Mouse (Mus musculus): ENCODE measurements around the gene 1110051M20Rik.

The 1110051M20Rik gene

DNA sequence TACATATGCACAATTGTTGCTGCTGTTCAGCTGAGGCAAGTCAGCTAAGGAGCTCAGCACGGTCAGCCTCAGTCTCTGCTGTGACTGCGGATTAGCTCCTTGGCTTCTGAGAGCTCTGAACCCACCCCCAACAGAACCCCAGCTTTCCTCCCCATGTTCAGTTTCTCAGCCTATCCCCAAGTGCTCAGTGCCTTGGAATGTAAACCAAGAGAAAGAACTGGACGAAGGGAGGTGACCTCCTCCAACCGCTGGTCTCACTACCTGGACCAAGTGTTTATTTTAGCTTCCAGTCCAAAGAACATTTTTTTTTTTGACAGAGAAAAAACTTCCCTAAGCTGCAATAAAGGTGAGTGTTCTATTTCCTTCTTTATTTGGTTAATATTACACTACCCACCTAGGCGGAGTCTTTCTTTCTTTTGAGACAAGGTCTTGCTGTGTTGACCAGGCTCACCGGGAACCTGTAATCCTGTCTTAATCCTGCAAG is 94.5 kb downstream of the 1110051M20Rik start:
- no peak for DNase-seq (ENCODE audit: low read depth, low spot score)

DNA sequence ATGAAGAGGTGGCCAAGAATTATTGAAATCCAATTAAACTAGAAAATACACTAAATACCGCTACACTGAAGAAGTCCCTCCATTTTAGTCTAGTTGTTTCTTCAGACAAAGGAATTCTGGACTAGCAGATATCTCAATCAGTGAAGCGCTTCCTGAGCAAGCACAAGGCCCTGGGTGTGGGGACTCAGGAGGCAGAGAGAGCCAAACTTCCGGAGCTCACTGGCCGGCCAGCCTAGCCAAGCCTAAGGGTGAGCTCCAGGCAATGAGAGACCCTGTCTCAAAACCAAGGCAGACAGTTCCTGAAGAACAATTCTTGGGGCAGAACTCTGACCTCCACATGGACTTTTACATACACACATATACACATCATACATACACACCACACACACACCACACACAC is 95.6 kb downstream of the 1110051M20Rik start:
- DNase-seq (ENCODE audit: low read depth, low spot score) = no peak

DNA sequence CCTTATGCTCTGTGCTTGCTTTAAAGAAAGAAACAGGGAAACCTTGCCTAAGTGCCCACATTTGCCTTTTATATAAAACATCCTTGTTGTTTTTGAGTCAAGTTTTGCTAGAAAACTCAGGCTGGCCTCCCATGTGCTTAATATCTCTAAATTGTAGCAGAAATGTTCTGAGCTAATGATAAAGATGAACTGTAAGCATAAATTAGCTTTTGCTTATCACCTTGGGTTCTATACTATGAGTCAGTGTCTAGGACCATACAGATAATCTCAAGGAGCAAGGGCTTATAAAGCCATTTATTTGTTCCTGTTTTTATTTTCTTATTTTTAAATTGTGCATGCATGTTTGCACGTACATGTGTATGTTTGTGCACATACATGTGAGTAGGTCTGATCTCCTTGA is 98.9 kb downstream of the 1110051M20Rik start:
- DNase-seq (ENCODE audit: low read depth, low spot score) = no peak

DNA sequence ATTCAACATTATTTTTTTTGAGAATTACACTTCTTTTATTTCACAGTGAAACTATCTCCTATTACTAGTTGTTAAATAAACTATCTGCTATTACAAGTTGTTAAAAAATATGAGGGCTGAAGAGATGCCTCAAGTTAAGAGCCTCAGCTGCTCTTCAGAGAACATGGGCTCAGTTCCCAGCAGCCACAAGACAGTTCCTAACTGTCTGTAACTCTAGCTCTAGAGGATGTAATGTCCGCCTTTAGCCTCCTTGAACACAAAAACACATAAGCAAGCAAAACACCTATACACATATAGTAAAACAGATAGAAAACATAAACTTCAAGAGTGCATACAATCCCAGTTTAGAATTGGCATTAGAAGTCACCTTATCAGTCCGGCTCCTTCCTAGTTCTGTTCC is 104.9 kb downstream of the 1110051M20Rik start:
- no peak for DNase-seq (ENCODE audit: low read depth, low spot score)

DNA sequence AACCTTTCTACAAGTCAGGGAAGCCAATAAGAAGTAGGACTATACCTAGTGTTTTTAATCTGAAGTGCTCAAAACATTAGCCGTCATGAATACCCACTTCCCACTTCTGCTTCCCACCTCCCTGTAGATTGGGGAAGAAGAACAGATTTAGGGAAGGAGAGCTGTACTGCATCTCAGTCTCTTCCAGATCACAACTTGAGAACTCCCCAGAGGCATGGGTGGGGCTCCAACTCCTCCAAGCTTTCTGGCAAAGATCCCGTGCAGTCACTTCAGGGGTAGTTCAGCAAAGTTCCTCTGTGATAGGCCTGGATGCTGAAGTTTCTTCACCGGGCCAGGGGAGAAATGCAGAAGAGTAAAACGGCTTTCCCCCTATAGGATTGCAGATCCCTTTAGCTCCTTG is 109.4 kb downstream of the 1110051M20Rik start:
- no peak for DNase-seq (ENCODE audit: low read depth, low spot score)

DNA sequence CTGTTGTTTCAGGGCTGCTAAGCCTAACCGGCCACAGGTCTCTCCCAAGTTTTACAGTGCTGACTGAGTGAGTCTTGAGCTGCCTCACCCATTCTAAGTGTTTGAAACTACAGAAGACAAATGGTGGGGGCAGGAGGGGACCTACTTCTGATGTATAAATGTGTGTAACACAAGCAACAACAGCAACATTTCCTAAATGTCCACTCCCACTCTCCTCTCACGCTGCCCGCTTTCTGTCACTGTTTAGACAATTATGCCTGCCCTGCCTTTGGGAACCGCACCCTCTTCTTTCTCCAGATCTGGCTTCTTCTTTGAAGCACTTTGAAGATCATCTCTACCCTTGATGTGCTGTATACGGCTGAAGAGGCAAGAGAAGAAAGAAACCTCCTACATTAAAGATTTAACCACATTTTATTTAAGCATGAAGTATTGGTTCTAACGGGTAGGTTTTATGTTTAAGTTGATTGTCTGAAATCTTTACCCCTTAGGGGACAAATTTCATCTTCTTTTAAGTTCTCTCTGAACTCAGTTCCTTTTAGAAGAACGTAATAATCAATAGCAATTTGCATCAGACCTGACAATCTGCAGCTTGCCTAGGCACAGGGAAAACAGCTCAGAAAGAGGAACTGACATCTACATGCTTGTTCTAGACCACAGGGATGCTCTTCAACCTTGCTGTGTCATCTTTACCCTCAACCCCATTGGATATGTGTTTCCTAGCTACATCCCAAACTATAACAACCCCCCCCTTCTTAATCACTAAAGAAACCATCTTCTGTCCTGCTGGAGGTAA is 113.3 kb downstream of the 1110051M20Rik start:
- DNase-seq (ENCODE audit: low read depth, low spot score) = no peak

DNA sequence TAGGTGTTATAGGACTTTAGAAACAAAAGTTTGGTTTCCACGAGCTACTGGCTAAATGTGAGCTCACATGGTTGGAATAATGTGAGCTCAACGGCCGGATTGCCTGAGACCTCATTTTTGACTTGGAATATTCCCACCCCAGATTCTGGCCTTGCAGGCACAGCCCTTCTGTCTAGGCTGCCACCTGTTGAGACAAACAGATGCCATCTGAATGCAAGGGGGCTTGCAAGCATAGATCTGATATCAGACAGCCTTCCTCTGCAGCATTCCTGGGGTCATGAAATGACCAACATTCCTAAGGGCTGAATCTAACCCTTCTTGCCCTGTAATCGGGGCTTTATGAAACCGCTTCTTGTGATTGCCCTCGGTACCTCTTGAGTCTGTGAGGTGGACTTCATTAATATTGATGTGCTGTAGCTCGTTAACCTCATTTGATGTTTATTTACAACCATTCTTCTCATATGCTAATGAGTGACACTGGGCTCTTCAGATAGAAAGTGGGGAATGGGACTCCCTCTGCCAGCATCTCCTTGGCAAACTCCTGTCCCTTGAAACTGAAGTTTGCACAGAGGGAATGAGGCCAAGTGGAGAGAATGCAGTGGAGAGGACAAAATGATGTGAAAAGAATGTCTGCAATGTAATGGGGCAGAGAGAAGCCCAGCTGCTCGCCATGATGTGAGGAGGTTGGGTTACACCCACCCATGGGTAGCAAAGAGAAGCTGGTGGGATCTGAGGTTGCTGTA is 114.3 kb downstream of the 1110051M20Rik start:
- DNase-seq (ENCODE audit: low read depth, low spot score) = no peak

DNA sequence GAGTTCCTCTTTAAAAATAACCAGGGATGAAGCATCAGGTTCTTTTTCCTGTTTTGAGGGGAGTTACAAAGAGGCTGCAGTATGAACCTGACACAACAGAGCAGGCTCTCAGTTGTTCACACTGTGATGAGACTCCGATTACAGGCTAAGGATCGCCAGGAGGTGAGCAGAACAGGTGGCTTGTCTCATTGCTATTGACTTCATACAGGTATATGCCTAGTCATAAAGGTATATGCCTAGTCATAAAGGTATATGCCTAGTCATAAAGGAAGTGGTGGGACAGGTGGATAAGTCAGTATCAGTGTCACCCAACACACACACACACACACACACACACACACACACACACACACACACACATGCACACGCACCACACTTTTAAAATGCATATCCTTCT is 115.8 kb downstream of the 1110051M20Rik start:
- no peak for DNase-seq (ENCODE audit: low read depth, low spot score)

DNA sequence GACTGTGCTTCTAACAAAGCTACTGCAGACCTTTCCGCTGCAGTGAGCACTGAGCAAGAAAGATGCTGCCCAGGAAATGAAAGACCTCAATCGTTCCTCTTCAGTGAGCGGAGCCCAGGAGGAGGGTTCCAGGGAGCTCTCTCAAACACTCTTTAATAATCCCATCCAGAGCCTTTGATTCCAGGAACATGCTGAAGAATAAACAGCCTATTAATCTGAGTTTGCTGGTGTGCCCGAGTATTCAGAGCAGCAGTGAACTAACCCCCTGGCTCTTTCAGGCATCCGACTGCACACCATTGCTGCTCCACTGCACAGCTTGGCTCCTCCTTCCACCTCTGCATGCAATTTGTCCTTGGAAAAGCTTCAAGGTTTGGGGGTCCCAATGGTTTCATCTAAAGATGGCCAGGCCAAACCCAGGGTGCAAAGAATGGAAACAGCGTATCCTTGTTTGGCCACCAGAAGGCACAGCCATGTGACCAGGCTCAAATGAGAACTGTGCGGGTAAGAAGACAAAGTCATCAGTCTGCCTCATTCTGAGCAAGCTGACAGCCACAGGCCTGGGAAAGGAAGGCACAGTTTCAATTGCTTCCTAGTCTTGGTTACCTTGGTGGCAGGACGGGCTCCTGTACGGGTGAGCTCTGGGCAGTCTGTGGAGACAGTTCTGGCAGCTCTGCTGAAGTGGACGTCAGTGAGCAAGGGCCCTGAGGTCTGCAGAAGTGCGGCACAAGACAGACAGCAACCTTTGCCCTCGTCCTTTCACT is 116.4 kb downstream of the 1110051M20Rik start:
- DNase-seq (ENCODE audit: low read depth, low spot score) = no peak

DNA sequence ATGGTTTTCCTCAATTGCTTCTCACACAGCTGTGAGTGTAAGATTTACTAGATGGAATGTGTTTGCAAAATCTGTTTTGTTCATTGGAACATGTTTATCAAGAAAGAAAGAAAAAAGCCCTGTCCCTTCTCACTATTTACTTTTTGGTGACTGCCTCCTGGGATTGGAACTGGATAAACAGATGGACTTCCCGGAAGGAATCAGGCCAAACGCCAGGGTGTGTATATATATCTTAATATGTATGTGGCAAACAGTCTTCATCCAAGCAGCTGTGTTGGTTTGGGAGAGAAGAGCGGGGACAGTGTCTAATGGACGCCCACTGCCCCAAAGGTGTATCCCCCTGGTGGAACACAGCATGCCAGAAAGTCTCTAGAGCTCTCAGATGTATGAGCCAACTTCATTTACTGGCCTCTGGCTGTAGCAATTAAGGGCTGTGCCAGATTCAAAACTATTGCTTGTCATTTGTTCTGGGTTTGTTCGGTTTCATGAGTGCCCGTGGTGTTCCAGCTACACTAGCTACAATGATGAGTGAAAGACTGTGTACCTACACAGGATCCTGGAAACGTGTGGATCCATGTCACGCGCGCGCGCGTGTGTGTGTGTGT is 117.7 kb downstream of the 1110051M20Rik start:
- DNase-seq (ENCODE audit: low read depth, low spot score) = no peak

DNA sequence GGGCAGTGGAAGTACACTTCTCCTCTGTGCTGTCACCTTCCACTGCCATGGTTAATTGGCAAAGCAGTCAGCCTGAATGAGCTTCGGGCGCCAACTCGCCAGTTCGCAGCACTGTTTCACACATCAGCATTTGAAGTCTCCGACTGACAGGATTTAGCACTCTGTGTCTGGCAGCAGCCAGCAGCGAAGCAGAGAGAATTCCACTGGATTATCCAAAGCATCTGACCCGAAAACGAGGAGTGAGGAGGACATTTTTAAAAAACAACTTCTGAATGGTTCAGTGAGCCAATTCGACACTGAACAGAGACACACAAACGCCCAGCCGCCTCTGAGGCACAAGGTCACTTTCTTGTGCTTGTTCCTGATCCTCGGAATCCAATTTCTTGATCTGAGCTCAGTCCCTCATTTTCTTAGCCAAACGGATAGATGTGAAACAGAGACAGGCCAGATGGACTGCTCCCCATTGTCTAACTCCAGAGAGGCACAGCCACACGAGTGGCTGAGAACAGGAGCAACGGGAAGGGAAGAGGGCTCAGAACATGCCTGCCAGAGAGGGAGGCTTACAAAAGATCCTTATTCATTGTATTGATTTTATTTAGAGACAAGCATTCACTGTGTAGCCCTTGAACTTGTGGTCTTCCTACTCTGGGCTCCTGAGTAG is 119.6 kb downstream of the 1110051M20Rik start:
- DNase-seq (ENCODE audit: low read depth, low spot score) = no peak

DNA sequence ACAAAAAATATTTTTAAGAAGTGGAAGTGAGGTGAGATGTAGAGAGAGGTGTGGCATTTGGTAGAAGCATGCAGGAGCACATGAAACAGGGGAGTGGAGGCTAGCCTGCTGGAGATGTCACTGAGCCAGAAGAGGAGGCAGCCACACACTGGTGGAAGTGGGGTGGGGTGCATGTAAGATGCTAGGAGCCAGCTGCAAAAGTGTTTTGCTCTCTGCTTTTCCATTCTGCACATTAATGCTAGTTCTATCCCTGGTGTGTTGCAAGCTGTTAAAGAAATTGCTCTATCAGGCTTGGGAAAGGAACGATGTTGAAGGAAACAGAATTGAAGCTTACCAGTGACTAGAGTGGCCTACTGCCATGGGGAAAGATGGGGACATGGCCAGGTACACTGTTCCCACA is 120.2 kb downstream of the 1110051M20Rik start:
- no peak for DNase-seq (ENCODE audit: low read depth, low spot score)

DNA sequence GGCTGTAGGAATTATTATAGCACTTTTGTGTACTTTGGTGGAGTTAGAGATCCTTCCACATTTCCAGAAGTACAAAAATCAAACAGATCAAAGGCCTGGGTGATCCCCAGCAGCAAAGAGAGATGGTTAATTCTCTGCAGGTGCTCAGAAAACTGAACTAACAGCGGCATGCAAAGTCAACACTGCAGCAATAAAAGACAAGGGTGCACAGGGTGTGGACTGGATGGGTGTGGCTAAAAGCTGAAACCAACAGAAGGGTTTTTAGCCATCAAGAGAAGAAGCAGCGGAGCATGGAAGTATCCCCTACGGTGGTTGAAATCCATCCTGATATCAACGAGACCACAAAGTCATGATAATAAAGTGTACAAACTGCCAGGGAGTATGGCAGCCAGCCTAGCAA is 122.0 kb downstream of the 1110051M20Rik start:
- no peak for DNase-seq (ENCODE audit: low read depth, low spot score)

DNA sequence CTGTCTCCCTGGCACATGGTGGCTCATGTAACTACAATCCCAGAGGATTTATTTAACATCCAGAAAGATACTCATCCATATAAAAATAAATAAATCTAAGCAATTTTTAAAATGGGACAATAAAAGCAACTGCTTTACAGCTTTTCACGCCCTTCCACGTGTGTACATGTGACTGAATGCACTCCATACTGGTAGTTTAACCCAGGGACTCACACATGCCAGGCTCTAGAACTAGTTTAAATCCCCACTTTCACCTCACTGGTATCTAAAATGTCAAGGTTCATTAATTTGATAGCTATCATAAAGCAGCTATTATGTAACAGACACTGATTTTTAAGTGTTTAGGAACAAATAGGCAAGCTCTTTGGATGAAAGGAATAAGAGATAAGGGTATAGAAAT is 122.6 kb downstream of the 1110051M20Rik start:
- DNase-seq (ENCODE audit: low read depth, low spot score) = no peak

DNA sequence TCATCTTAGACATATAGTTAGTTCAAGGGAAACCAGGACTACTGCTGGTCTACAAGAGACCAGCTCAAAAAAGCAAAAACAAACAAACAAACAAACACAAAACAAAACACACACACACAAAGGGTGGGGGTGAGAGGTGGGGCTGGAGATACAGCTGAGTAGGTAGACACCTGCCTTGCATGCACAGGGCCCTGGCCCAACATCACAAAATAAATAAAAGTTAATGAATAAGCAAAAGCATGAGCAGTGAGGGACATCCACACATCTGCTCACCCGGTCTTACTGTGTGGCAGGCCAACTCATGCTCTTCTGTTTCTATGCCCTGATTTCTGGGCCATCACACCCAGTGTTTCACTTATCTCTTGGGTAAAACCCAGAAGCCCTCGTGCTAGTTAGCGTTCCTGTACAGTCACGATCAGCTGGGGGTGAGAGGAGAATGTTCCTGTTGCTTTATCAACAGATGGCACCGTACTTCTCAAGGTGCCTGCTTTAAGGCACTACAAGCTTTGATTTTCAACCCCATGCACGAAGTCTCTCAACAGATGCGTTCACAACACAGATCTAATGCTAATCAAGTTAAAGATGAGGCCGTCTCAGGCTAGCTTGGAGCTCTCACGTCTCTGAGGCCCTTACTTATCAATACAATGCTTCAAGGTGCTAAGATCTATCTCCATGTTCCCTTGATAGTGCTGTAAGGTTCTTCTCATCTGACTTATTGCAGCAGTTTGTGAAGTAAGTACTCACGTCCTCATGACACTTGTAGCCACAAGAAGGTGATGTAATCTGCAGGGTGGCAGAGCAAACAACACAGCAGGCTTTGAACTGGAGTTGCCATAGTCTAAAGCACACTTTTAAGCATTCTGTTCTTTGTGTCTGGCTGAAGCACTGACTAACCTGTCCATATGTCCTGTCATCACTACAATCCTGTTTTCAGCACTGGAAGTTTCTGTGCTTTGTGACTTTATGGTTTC is 123.7 kb downstream of the 1110051M20Rik start:
- no peak for DNase-seq (ENCODE audit: low read depth, low spot score)

DNA sequence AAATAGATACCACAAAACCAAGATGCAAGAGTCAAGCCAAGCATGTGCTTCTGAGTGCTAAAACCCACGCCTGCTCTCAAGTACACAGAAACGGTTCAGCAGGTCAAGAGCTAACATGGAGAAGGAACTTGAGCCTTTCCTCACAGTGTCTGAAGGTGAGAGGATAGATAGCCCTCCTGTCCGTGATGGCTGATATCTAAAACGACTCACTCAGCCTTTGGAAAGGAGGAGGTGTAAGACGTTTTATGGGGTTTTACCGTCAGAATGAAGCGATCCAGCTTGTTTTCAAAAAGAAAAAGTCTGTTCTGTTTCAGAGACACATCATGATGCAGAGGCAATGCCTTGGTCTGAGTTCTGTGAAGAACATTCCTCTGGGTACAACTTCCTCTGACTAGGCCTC is 130.3 kb downstream of the 1110051M20Rik start:
- no peak for DNase-seq (ENCODE audit: low read depth, low spot score)

DNA sequence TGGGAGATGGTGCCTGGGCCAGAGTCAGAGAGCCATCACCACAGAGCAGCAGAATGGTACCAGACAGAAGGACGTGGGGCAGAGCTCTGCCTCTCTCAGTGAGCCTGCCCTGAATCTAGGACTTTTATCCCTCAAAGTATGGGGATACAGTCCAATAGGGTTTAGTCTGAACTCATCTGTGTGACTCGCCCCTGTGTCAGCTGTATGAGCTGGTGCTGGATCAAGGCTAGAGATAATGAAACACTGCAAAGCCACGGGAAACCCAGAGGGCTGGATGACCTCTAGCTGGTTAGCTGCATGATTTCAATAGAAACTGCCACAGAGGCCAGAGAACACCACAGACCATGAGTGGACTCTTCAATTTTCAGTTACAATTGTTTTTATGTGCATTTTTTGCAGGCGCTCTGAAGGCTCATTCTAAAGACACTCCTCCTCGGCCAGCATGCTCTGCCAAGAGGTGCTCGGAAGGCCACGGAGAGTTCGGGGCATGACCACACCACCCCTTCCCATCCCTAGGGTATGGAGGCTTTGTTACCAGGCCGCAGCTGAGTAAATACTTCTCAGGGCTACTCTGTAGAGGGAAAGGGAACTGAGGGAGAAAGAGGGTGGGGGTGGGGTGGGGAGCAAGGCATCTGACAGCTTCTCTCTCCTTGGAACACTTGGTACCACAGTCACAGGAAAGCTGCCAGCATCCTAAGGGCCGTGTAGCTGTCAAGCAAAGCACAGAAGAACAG is 131.8 kb downstream of the 1110051M20Rik start:
- no peak for DNase-seq (ENCODE audit: low read depth, low spot score)

DNA sequence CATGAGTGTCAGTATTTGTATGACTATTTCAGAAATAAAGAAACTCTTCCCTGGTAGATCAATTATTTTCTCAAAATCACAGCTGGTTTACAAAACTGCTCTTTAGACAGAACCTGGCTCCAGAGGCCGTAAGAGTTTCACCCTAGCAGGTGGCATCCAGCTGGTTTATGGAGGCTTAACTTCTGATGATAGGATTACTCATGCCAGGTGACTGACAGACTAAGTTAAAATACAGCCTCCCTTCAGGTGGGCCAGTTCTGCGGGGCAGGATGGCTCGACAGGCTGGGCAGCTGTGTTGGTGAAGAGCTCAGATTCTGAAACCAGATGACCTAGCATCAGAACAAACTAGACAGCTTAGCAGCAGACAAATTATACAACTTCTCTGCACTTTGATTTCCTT is 135.0 kb downstream of the 1110051M20Rik start:
- DNase-seq (ENCODE audit: low read depth, low spot score) = no peak

DNA sequence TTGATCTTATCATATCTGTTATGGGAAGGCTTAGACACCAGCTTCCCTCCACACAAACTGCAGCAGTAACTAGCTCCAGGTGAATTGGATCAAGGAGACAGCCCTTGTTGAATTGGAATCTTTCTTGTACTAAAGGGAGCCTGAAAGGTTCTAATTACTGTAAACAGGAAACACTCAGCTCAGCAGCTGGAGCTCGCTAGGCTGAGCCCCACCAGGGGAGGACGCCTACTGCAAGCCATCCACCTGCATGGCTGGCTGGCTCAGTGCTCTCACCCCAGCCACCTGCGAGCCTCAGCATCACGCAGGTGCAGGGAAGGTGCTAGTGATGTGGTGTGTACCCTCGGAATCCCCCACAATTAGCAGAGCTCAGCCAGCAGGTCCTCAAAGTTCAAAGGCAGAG is 135.8 kb downstream of the 1110051M20Rik start:
- DNase-seq (ENCODE audit: low read depth, low spot score) = no peak
